Mouse (Mus musculus): ENCODE measurements around the gene Plpp7. TPM values are rescaled to one million over a fixed set of nuclear protein-coding genes. Genes with fewer than 3 reads are reported as not detected.

Plpp7 gene
- 10 to 100 TPM; 15.7 to 20.5 TPM for total RNA-seq (2021)

DNA sequence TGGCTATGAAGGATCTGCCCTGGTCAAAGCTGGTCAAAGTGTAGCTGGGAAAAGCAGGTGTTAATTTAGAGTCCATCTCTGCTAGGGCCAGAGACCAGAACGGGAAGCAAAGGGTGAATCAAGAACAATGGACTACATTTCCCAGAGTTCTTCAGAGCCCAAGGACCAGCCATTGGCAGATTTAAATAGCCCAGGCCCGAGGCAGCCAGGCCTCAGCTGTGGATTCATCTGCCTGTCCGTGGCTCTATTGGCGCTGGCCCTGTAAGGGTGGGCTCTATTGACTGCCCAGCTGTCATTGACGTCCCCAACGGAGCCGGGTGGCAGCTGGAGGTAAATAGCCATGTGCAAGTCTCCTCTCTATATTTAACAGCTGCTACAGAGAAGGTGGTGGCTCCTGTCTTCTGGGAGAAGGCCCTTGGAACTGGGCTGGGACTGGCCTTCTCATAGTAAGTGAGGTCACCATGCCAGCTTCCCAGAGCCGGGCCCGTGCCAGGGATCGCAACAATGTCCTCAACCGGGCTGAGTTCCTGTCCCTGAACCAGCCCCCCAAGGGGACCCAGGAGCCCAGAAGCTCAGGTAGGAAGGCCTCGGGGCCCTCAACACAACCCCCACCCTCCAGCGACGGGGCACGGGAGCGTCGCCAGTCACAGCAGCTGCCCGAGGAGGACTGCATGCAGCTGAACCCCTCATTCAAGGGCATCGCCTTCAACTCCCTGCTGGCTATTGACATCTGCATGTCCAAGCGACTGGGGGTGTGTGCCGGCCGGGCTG, at the start of gene Plpp7:
Gene Plpp7, plus strand, starts transcription at position 178 of the 771 bp plus-strand sequence.
- peak; percentile 82 for DNase-seq

DNA sequence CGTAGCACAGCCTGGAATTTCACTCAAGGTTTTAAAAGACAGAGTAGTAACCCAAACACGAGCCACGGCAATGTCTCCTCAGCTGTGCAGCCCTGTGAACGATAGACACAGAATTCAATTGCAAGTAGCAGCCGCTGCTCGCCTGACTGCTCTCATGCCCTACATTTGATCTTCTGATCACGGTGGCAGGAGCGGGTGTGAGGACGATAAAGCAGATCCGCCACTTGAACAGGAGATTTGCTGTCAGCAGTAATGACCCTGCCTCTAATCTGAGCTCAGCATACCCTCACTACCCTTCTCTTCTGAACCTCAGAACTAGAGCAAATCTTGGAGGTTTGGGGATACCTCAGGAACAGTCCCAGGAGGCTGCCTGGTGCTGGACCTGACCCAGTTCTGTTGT, 49.3 kb upstream of the Plpp7 start:
- no peak for DNase-seq

DNA sequence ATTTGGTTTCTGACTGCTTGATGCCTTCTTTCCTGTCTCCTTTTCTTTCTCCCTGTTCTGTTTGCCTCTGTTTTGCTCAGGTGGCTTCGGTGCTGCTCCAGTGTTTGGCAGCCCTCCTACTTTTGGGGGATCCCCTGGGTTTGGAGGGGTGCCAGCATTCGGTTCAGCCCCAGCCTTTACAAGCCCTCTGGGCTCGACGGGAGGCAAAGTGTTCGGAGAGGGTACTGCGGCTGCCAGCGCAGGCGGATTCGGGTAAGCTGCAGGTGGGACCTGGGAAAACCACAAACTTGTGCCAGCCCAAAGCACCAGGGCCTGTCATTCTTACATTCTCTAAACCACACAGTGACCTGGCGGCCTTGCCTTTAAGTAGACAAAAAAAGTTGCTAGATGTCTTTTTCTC, 48.0 kb upstream of the Plpp7 start:
- peak; percentile 49 for DNase-seq

DNA sequence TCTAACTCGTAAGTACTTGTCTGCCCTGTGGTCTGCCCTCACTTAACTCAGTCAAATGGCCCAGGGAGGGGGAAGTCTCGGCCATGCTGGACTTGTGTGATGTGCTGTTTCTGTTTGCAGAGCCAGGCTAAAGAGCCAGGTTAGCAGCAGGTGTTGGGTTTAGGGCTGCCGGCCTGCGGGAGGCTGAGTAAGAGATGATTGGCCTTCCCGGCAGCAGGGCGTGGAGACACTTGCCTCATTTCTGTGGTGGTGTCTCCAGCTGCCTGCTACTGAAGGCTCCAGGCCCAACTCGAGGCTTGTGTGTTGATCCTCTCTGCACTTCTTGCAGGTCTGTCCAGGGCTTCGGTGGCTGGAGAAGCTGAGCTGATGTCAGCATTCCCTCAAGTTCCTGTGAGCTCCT, 43.5 kb upstream of the Plpp7 start:
- DNase-seq: no peak

DNA sequence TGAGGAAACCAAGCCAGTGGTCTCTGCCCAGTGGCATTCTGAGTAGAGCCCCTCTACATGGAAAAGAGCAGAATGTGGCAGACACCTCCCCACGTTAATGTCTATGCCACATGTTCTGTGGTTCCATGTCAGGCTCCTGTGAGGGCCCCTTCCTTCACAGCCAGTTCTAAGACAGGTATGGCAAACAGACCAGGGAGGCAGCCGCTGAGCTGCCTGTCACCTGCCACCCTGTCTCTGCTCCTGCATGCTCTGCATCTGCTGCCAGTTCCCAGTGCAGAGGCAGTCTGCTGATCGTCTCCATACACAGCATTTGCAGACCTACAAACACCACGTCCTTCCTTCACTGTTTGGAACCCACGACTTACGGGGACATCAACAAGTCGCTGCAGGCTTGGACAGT, 42.9 kb upstream of the Plpp7 start:
- DNase-seq: no peak

DNA sequence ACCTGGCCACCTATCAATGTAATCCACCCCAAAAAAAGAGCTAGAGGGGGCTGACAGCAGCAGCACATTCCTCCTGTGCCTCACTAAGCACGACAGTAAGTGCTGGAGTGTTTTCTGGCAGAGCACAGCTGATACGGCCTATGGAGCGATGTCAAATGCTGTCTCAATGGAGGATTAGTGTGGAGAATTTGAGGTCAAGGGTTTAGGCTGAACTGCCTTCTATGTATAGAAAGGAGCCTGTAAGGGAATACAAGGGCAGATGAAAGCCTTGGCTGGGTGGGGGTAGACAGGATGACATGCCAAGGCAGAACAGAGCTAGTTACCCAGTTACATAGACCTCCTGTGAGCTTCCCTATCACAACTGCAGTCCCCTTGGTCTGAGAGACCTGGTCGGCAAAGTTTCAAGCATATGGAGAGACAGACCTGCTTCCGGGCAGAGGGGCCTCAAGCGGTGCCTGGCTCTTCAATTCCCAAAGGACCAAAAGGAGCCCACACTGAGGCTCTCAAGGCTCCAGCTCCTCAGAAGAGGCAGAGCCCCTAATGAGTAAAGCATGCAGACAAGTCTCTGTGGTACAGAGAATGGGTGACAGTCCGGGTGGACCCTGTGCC, 39.9 kb upstream of the Plpp7 start:
- no peak for DNase-seq

DNA sequence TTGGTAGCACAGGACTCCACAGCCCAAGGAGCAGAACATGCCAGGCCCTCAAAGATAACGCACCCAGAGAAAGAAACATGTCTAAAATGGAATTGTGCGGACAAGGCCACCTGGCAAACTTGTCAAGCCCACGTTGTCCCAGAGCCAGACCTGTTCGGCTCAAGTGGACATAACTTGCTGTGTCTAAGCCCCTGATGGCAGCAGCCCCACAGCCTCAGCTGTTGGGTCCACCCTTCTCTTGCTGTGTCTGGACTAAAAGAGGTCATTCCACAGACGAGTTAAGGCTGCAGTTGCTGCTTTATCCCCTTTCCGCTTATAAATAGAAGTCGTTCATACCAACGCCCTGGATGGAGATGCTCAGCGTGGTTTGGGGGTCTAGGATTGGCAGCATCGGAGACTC, 38.8 kb upstream of the Plpp7 start:
- no peak for DNase-seq

DNA sequence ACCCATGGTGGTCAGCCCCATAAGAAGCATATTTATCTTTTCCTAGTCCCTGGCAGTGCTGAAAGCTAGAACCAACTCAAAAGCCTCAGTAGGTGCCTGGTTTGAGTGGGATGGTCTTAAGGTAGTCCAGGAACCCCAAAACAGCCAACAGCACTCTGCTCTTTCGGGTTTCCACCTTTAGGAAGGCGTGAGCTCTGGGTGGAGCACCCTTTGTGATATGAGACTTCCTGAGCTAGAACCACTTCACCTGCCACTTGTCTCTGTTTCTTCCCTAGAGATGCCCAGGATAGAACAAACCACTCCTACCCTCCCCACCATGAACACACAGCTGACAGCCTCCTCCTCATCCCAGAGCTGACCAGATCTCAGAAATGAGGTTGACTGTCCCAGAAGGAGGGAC, 38.0 kb upstream of the Plpp7 start:
- DNase-seq: no peak

DNA sequence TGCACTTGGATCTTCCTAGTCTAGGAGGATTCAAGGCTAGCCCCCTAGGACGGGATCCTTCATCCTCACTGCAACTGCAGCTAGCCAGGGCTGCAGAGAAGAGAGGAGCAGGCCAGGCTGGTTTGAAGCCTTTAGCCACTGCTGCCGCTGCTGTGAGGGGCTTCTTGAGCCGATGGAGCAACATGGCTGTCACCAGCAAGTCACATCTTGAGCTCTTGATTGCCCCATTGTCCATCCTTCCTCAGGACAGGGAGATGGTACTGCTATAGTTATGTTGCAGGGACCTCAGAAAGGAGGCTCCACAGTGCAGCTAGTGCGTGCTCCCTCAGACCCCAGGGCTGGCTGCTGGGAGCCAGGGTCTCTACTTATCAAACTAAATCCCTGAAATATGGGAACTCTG, 37.5 kb upstream of the Plpp7 start:
- DNase-seq: no peak

DNA sequence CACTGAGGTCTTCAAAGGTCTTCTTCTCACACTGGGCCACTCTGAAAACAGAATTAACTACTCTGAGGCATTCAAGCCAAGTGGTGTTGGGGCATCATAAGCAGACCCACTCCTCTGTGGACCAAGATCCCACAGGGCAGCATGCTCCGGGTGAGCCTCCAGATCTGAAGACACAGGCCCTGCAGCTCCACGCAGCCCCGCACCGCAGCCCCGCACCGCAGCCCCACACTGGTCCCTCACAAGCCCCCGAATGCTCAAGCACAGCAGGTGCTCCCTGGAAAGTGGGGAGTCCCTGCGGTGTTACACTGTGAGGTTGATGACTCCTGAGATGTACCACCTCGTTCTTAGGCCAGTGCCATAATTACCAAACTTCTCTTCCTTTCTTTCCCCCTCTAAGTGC, 37.1 kb upstream of the Plpp7 start:
- no peak for DNase-seq

DNA sequence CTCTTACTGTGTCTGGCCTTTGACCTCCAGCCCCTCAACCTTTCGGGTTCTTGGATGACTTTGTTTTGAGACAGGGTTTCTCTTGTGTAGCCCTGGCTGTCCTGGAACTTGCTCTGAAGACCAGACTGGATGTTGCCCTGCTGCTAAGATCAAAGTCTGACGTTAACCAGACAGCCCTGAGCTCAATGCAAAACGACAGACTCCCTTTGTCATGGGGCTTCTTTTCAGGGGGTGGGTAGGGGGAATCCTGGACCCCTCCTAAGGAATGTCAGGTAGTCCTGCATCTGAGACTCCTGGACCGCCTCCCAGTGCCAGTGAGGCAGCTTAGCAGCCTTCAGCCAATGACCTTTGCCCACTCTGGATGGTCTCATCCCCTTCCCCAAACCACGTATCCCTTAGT, 36.6 kb upstream of the Plpp7 start:
- DNase-seq: no peak

DNA sequence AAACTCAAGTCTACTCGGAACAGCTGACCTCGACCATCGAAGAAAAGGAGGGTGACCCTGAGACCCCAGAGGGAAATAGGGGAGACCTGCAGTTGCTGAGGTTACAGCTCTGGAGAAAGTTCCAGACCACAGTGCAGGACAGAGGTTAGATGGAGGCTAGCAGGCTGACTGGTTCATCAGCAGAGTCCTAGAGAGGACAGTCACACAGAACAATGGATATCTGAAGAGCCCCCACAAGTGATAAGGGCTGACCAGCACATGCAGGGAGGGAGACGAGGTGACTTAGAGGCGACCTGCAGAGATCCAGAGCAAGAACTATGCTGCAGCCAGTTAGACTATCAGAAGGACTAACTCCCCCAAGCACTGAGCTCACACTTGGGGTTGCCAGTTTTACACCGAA, 35.7 kb upstream of the Plpp7 start:
- no peak for DNase-seq

DNA sequence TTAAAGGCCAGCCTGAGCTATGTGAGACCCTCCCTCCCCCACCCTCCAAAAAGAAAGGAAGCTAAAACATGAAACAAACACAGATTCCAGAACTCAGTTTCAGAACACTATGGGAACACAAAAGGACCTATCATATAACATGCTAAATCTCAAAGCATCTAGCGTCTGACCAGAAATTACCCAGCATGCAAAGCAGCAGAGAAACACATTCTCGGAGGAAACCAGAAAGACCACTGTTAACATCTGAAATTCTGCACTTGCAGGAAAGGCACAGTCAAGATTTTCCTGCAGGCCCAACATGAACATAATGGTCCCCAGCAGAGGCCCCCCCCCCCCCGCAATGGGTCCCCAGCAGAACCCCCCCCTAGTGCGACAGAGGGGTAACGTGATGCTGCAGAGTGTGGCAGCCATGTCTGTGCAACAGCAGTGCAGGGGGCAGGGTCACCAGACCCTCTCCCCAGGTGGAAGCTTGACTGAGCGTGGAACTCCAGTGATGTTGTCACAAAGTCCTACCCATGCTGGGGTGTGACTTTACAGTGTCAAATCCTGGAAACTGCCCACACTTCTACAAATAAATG, 35.0 kb upstream of the Plpp7 start:
- DNase-seq: no peak

DNA sequence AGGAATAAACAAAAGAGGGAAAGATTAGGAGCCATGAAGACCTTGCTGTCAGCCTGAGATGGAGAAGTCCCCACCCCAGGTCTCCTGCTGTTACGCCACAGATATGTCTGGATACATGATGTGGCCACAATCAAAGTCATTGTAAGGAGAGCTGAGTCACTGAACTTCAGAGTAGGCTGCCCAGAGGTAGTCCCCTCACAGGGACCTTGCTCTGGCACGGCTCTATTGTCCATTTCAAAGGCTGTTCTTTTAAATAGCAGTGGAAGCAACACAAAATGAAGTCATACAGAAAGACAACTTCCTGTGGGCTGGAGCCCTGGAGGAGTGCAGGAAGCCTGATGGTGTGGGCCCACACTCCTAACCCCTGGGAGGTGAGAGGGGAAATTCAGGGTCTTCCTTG, 34.1 kb upstream of the Plpp7 start:
- no peak for DNase-seq

DNA sequence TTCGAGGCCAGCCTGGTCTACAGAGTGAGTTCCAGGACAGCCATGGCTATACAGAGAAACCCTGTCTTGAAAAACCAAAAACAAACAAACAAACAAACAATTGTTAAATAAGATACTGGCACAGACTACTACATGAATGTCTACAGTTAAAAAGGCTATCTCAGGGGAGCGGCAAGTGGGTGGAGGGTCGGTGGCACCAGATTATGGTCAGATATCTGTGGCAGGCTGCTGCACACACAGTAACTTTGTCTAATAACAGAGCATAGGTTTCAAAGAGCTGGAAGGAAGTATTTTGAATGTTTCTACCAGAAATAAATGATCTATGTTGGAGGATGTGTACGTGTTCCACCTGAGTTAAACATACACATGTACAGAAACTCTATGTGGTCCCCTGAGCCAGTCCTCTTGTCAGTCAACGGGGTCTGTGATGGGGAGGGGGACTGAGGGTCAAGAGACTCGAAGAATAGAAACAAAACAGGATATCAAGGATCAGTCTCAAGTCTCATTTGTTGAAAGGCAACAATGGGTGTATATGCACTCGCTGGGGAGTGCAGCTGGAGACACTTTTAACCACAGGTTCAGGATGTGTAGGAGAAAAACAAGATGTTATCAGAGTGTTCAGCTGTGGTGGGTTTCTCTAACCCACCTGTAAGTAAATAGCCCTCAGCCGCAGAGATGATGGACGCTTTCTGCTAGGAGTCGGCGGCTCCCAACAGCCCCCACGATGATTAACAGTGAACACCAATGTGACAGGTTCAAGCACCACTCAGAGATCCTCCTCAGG, 33.4 kb upstream of the Plpp7 start:
- DNase-seq: no peak

DNA sequence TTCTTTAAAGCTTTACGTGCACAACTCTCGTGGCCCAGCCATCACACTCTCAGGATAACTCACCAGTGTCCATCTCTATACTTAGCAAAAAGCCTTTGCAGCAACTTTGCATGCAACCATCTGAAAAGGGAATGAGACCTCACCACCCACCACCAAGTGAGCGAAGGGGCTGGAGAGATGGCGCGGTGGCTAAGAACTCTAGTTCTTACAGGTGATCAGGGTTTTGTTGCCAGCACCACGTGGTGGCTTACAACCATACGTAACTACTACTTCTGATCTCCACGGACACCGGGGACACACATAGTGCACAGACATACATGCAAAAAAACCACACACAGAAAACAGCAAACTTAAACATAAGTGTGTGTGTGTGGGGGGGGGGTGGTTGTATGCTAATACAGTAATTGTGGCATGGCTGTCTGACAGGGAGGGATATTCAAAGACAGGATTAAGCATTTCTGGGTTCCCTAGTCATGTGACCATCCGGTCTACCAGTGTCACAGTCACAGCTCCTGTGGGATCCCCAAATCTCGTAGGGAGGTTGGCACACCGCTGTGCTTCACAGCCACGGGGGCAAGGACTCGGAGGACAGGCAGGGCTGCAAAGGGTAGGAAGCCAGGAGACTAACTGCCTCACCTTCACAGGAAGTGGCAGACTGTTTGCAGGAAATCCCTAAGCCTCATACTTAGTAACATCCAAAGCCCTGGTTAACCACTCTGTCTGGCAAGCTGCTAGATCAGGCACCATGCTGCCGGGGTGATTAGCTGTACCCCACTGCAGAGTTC, 32.5 kb upstream of the Plpp7 start:
- DNase-seq: no peak

DNA sequence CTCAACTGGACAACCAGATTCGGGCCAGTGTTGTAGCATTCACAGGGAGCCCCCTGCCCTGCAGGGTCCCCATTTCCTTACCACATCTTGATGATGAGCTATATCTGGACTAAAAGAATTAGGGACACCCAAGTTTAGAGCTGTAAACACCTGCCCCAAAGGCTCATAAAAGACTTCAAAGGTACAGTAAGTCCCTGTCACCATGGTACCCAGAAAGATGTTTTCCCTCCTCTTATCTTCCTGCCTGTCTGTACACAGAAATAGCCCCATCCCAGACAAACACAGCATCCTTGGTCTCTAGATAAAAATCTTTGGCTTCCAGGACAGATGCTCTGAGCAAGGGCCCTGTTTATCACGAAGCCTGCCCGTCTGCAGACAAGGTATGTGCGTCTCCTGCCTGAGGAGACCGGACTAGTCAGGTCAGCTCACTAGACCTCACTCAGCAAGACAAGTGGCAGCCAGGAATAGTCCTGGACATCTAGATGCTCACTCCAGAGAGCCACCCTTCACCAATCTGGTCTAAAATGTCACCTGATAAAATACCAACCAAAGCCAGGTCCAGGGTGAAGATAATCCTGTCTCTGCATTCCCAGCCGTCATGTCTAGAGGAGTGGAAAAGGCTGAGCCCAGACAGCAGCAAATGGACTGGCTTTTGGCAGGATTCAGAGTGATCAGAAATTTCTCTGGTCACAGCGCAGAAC, 31.7 kb upstream of the Plpp7 start:
- no peak for DNase-seq

DNA sequence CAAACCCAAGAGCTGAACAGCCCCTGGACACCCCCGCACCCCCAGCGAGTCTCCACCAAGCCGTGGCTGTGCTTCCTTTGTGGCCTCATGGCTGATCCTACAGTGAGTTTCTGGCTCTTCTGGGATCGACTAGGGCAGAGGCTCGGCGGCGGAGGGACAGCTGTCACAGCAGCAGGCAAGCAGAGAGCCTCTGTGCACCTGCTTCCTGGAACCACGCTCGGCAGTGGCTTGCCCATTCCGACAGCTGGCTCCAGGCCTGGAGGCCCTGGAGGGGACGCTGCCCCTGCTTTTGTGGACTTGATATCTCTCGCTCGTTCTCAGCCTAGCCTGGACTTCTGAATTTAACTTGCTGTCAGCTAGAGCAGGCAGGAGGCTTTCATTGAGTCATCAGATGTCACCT, 30.4 kb upstream of the Plpp7 start:
- peak; percentile 57 for DNase-seq

DNA sequence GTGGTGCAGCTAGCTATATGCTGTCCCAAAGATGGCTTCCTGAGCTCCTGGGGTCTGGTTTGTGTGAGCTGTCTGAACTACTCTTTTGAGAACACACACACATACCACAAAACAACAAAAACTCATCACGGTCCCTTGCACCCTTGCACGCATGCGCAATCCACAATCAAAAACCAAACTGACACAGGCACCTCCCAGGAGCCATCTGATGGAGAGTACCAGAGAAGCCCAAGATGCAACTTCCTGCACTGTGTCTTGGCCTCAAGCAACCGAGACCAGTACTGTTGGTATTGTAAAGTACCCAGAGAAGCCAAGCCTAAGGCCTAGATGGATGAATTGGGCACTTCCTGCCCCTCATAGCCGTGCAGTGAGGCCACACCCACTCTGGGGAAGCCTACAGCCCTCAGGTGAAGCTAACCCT, 29.9 kb upstream of the Plpp7 start:
- no peak for DNase-seq

DNA sequence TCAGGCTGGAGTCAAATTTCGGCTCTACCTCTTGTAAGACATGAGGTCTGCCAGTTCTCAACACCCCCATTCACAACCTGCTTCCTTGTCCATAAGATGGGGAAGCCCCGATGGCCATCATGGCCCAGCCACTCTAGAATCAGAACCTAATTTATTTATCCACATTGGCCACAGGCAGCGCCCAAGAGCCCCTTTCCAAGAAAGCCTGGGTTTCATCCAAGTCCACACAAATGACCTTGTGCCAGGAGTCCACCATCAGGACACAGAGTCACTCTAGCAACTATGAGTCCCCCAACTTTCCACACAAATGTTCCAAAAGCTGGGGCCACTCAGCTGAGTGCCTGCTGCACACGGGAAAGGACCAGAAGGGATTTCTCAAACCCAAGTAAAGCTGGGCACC, 29.3 kb upstream of the Plpp7 start:
- DNase-seq: peak; percentile 66

DNA sequence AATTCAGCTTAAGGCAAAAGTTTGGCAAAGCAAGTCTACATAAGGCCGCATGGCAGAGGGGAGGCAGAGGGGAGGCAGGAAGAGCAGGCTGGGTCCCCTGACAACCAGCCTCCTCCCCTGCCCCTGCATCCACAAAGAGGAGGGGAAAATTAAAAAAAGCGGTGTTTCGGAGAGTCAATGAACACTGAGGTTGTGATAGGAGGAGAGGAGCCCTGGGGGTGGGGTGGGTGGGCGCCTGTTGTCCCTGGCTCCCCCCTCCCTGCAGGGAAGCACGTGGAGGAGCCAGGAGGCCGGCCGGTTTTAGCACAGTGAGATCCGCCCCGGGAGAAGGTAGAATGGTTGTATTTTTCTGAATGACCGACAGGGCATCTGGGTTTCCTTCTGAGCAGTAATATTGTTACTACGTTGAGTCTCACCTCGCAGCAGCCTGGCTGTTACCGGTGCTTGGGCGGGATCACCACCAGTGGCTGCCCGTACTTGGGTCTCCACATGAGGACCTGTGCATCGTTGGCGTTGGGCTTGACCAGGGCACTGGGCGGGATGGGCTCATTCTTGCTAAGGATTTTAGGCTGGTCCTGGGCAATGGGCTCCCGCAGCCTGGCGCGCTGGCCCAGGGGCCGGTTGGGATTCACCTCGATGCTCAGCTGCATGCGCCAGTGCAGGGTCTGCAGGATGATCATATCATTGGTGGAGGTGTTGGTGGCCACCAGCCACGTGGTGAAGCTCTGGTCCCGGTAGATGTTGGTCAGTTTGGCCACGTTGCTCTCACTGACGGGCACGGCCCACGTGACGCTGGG, 26.3 kb upstream of the Plpp7 start:
- no peak for DNase-seq

Data from heart, postnatal 4 days (tissue).